Mouse (Mus musculus) kidney, postnatal 0 days (tissue): ENCODE data around the gene Icmt. TPM values are rescaled to one million over a fixed set of nuclear protein-coding genes. Genes with fewer than 3 reads are reported as not detected.

Source experiments
- ATAC-seq: fragments of 200-750 bp; cut with Nextera tagmentation; replicated peaks from 2 replicates; pipeline ENCODE4 v1.8.0; 2017; ENCODE audit warnings: low read depth, moderate number of reproducible peaks, moderate TSS enrichment, moderate library complexity; ENCODE audit not compliant: low FRiP score
- DNase-seq: peaks from one replicate; pipeline ENCODE4 v3.0.0-alpha.2; 2016; ENCODE audit warnings: low spot score
- H3K27ac ChIP-seq: fragments of 300-500 bp; sonication (generic); 2 replicates; pipeline ENCODE4 v1.5.1; 2014; ENCODE audit warnings: mild to moderate bottlenecking
- H3K27me3 ChIP-seq: fragments of 300-500 bp; sonication (generic); 2 replicates; pipeline ENCODE4 v1.6.1; 2014; ENCODE audit warnings: low read length, mixed read lengths; ENCODE audit not compliant: insufficient read depth
- H3K36me3 ChIP-seq: fragments of 300-500 bp; sonication (generic); 2 replicates; pipeline ENCODE4 v1.6.1; 2014; ENCODE audit warnings: low read length, mixed read lengths; ENCODE audit not compliant: insufficient read depth
- H3K4me1 ChIP-seq: fragments of 300-500 bp; sonication (generic); replicated peaks from 2 replicates; pipeline ENCODE4 v1.6.1; 2014; ENCODE audit warnings: antibody characterized with exemption, low read length, mixed read lengths; ENCODE audit not compliant: insufficient read depth
- H3K4me2 ChIP-seq: fragments of 300-500 bp; sonication (generic); 2 replicates; pipeline ENCODE4 v1.6.1; 2014; ENCODE audit warnings: mild to moderate bottlenecking, low read length, moderate library complexity, mixed read lengths
- H3K4me3 ChIP-seq: fragments of 300-500 bp; sonication (generic); replicated peaks from 2 replicates; pipeline ENCODE4 v1.5.1; 2014; ENCODE audit warnings: low read depth, low read length
- H3K9ac ChIP-seq: fragments of 300-500 bp; sonication (generic); 2 replicates; pipeline ENCODE4 v1.6.1; 2014; ENCODE audit warnings: low read depth, low read length
- H3K9me3 ChIP-seq: fragments of 300-500 bp; sonication (generic); replicated peaks from 2 replicates; pipeline ENCODE4 v1.6.1; 2016; ENCODE audit warnings: low read length, inconsistent platforms, mixed read lengths
- CTCF ChIP-seq: IDR thresholded peaks from 2 replicates; pipeline ENCODE4 v1.5.1; 2016; ENCODE audit warnings: antibody characterized with exemption, low read depth, mild to moderate bottlenecking, moderate library complexity
- WGBS: fragments of 180-500 bp; shearing (Covaris S2); extraction: QIAGEN DNeasy Blood & Tissue Kit; methylation state at CpG from one replicate; pipeline ENCODE4 v1.1.7; 2014; 5-methylcytosine and 5-hydroxymethylcytosine counted together
- polyA plus RNA-seq: library from polyadenylated mRNA; unstranded; fragments of >200 nt; fragmentation: Nextera tagmentation; extraction: Ambion mirVana; gene quantifications from 2 replicates; pipeline ENCODE4 v1.2.1, GENCODE M21; 2015

The Icmt gene
- polyA plus RNA-seq, 1 experiment from 2014 or later: 20.0 TPM

DNA sequence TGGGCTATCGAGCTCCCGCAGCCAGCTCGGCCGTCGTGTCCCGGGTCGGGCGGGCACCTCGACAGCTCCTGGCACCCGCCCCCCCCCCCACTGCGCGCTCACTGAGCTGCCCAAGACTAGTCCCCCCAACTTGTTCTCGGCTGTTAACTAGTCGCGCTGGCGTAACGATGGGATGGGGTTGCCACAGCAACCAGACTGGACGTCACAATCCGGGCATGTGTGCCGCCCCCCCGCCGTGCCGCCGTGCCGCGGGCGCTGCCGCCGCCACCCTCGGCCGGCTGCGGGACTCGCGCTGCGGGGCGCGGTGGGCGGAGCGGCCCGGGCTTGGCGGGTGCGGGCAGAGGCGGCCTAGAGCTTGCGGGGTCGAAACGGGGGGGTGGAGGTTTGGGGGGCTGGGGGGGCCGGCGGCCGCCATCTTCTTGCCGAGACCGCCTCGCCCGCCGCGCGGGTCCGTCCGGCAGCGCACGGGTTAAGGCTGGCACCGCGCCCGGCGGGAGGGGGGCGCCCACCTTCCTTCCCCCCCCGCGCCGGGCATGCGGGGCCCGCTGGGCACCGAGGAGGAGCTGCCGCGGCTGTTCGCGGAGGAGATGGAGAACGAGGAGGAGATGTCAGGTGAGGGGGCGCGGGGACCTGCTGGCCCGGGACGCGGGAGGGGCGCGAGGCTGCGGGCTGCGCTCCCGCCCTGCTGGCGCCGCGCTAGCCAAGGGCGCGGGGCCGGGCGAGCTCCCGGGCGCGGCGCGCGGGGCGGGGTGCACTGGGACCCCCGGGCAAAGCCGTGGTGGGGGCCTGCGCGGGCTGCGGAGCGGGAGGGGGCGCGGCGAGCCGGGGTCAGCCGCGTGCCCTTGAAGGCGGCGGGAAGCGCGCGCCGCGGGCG is 41.6 kb downstream of the Icmt start, which contains the start of gene Chd5:
Gene Chd5, plus strand, starts transcription at position 233 of the 874 bp plus-strand sequence.
- H3K4me3 ChIP-seq: peak within 1 kb of the TSS; percentile 51
- peaks cover 12% of the 10 kb centered on the region for H3K4me1 ChIP-seq
- ATAC-seq: peak; percentile 18; the same call in 1 of the 2 replicates
- DNase-seq: no peak
- no peaks in the 10 kb centered on the region for H3K9me3 ChIP-seq
- peaks cover 11% of the 10 kb centered on the region; the same call in 1 of the 2 replicates for H3K27me3 ChIP-seq
- 2% methylated on average over 93 of the region's 120 CpGs for WGBS
- no peak within 1 kb of the TSS for H3K27ac ChIP-seq
- TF ChIP-seq CTCF: no peak
- H3K4me2 ChIP-seq: peak within 1 kb of the TSS; percentile 98
- peaks cover 17% of the 10 kb centered on the region for H3K36me3 ChIP-seq
- H3K9ac ChIP-seq: peak within 1 kb of the TSS; percentile 44

DNA sequence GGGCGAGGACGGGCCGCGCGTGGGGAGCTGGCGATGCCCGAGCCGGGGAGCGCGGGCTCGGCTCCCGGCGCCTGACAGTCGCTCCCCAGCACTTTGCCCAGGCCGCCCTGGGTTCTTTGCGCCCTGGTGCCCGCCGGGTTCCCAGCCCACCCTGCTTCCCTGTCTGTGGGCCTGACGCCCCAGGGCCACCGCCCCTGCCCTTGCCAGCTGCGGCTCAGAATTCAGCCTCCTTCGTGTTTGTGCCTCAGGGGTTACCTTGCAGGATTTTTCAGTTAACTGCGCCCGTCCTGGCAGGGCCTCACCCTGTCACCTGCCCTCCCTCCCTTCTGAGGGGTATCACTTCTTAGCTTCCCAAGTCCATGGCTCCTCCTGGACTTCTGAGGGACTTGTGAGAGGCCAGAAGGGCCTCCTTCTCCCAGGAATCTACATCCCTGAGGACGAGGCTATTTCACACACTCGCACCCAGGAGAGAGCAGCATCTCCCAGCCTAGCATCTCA is 42.3 kb downstream of the Icmt start:
- peak overlapping the region; percentile 44; the same call in 1 of the 2 replicates for H3K9ac ChIP-seq
- DNase-seq: no peak
- 2% methylated on average over 9 of the region's 26 CpGs for WGBS
- H3K36me3 ChIP-seq: 0 out of 2 replicates have a peak, but pooled peaks cover 10% of the 10 kb centered on the region
- H3K4me3 ChIP-seq: peak overlapping the region; percentile 51
- H3K4me2 ChIP-seq: peak overlapping the region; percentile 98
- ATAC-seq: no peak
- no peak overlapping the region for H3K27ac ChIP-seq
- TF ChIP-seq CTCF: no peak
- no peaks in the 10 kb centered on the region for H3K9me3 ChIP-seq
- H3K4me1 ChIP-seq: peaks cover 12% of the 10 kb centered on the region
- H3K27me3 ChIP-seq: peaks cover 11% of the 10 kb centered on the region; the same call in 1 of the 2 replicates

DNA sequence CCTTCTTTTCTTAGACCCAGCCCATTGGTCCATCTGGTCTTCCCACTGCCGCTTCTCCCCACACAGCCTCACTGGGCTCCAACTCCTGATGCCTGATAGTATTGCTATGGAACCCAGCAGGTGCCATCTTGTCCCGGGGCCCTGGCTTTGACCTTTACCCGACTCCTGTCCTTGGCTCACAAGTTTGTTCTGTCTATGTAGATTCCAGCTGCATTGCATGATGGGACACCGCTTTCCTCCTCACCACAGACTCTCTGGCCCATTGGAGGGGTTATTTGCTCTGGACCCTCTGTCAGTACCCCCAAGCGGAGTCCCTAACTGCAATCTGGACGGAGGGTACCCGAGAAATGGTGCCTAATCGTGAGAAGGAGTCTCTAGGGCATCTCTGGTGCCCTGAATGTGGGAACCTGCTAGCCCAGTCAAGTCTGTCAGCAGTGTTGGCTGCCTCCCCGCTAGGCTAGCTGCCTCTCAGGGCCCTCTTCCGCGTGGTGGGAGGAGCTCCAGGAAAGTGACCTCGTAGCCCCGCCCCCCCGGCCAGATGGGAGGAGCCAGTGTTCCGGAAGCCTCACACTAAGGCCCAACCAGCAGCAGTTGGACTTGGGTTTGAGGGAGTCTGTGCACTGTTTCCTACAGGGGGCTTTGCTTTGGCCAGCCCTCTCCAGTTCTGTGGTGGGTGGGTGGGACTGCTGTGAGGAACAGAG is 43.7 kb downstream of the Icmt start:
- H3K4me2 ChIP-seq: no peak overlapping the region
- 38% methylated on average over 15 of the region's 15 CpGs for WGBS
- no peak for ATAC-seq
- no peak overlapping the region for H3K4me3 ChIP-seq
- 0 out of 2 replicates have a peak, but pooled peaks cover 3% of the 10 kb centered on the region for H3K36me3 ChIP-seq
- no peaks in the 10 kb centered on the region for H3K9me3 ChIP-seq
- H3K27me3 ChIP-seq: peaks cover 11% of the 10 kb centered on the region; the same call in 1 of the 2 replicates
- H3K9ac ChIP-seq: no peak overlapping the region
- peaks cover 12% of the 10 kb centered on the region for H3K4me1 ChIP-seq
- no peak for TF ChIP-seq CTCF
- DNase-seq: no peak
- H3K27ac ChIP-seq: no peak overlapping the region

DNA sequence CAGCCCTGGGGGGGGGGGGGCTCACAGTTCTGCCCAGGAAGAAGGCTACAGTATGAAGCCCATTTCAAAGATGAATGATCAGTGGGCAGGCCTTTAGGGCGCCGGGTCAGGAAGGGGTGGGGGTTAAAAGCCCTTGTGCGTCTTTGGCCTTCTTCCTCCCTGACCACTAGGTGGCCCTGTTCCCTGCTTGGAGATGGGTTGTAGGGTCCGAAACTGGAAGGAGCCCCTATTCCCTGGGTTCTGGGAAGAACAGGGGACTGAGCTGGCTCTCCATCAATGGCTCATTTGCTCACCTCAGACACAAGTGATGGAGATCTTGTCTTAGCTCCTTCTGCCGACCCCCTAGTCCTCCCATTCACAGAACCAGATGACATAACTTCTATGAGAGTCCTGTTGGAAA is 46.3 kb downstream of the Icmt start:
- WGBS: 14% methylated on average over 5 of the region's 5 CpGs
- no peak for ATAC-seq
- peak; percentile 65 for DNase-seq

DNA sequence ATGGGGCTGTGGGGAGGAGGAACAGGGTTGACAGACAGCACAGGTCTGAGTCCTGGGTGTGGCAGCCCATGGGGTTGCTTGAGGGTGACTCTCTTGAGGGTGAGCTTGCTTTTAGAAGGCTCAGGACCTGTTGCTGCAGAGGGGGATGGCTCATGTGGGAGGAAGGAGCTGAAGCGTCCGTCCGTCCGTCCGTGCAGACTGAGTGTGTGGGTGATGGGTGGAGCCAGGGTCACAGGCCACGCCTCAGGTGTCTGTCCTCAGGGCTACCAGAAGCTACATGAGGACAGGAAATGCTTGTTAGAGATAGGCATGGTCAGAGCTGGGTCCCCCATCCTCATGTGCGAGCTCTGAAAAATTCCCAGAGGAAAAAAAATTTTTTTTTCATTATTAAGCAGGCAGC is 47.6 kb downstream of the Icmt start:
- DNase-seq (no peak), ATAC-seq (no peak)
- Histone ChIP-seq H3K9ac (no peak overlapping the region), H3K9me3 (no peaks in the 10 kb centered on the region), H3K4me2 (no peak overlapping the region), H3K27me3 (peaks cover 6% of the 10 kb centered on the region; the same call in 1 of the 2 replicates), H3K27ac (no peak overlapping the region), H3K4me1 (peaks cover under 1% of the 10 kb centered on the region; the same call in 1 of the 2 replicates), H3K36me3 (no peaks in the 10 kb centered on the region), H3K4me3 (no peak overlapping the region)
- TF ChIP-seq CTCF: no peak
- 37% methylated on average over 7 of the region's 7 CpGs for WGBS

More for the DNA sequence above, 46.3 kb downstream of the Icmt start:
- Histone ChIP-seq H3K4me3 (no peak overlapping the region), H3K9ac (no peak overlapping the region), H3K36me3 (no peaks in the 10 kb centered on the region), H3K4me2 (no peak overlapping the region), H3K9me3 (no peaks in the 10 kb centered on the region), H3K4me1 (peaks cover 12% of the 10 kb centered on the region), H3K27me3 (peaks cover 9% of the 10 kb centered on the region; the same call in 1 of the 2 replicates), H3K27ac (no peak overlapping the region)
- peak; percentile 72 for TF ChIP-seq CTCF
